Comparison of ENCODE assay signal across 9 mouse cellular contexts in genomic region chr1:193090211-193090871, GRCm38 (mm10). TPM values are rescaled to one million over a fixed set of nuclear protein-coding genes. Genes with fewer than 3 reads are reported as not detected.
A peak's percentile ranks its signal among the peaks of the same experiment; 100 is the strongest.
DNase-seq lines count a peak whose midpoint lies in the region; ATAC-seq lines count a peak whose summit lies in the region.
"Had no signal": no experiment of that assay in that cellular context is flagged by ENCODE, and none has a peak within 500 bp of the region (broad histone marks: within the 10 kb centered on the region; RNA-seq: fewer than 3 reads in every experiment).

No protein-coding gene starts in this region.

- H3K27me3 ChIP-seq in hindbrain, embryonic 13.5 days, result no peaks in the 10 kb centered on the region
- H3K27me3 ChIP-seq in hindbrain, embryonic 11.5 days (ENCODE audit: control insufficient read depth, insufficient read depth, low read length), result no peaks in the 10 kb centered on the region
- no peaks in the 10 kb centered on the region for H3K27me3 ChIP-seq in intestine, embryonic 16.5 days (replicated peaks; ENCODE audit: control insufficient read depth, insufficient read depth, low read length)

- no peaks in the 10 kb centered on the region for H3K36me3 ChIP-seq in hindbrain, embryonic 13.5 days
- no peaks in the 10 kb centered on the region for H3K36me3 ChIP-seq in hindbrain, embryonic 11.5 days (ENCODE audit: control insufficient read depth, insufficient read depth, low read length)
- H3K36me3 ChIP-seq in intestine, embryonic 16.5 days (ENCODE audit: control insufficient read depth, insufficient read depth, low read length), result no peaks in the 10 kb centered on the region

- H3K4me1 ChIP-seq in hindbrain, embryonic 13.5 days (replicated peaks), result peaks cover 32% of the 10 kb centered on the region
- no peaks in the 10 kb centered on the region for H3K4me1 ChIP-seq in hindbrain, embryonic 11.5 days (replicated peaks; ENCODE audit: control insufficient read depth, insufficient read depth, low read length)
- H3K4me1 ChIP-seq in intestine, embryonic 16.5 days (ENCODE audit: control insufficient read depth, insufficient read depth, low read length), result peaks cover 12% of the 10 kb centered on the region; the same call in 1 of the 2 replicates

- H3K9ac ChIP-seq in hindbrain, embryonic 13.5 days, result no peak overlapping the region
- H3K9ac ChIP-seq in hindbrain, embryonic 11.5 days (ENCODE audit: low read depth, low read length), result no peak overlapping the region
- no peak overlapping the region for H3K9ac ChIP-seq in intestine, embryonic 16.5 days (ENCODE audit: low read depth, low read length)

- no peak overlapping the region for H3K4me3 ChIP-seq in hindbrain, embryonic 13.5 days
- no peak overlapping the region for H3K4me3 ChIP-seq in hindbrain, embryonic 11.5 days (ENCODE audit: low read depth, low read length)
- H3K4me3 ChIP-seq in intestine, embryonic 16.5 days (ENCODE audit: low read length), result no peak overlapping the region
- H3K4me3 ChIP-seq: megakaryocyte, embryonic 14.5 days had no signal

- DNase-seq in hindbrain, embryonic 11.5 days (ENCODE audit: low spot score), result no peak
- DNase-seq in adrenal gland, postnatal 36 days, result peak; percentile 64 to 78
- DNase-seq in frontal cortex, postnatal 10 days (ENCODE audit: low spot score in 2 of 2), result peak; percentile 43 to 47
- DNase-seq in layer of hippocampus, adult 9-11 months, result peak; percentile 36
- DNase-seq in right cerebral cortex, postnatal 14 days, result peak; percentile 50
- no peak for DNase-seq in thymus, postnatal 0 days (ENCODE audit: low spot score)

- WGBS in hindbrain, embryonic 13.5 days, result 65% methylated on average over 18 of the region's 18 CpGs
- WGBS in hindbrain, embryonic 11.5 days, result 81% methylated on average over 18 of the region's 18 CpGs
- 71% methylated on average over 18 of the region's 18 CpGs for WGBS in intestine, embryonic 16.5 days

- H3K27ac ChIP-seq in hindbrain, embryonic 13.5 days, result peak overlapping the region; percentile 77
- no peak overlapping the region for H3K27ac ChIP-seq in hindbrain, embryonic 11.5 days (ENCODE audit: low read depth, low read length)
- no peak overlapping the region for H3K27ac ChIP-seq in intestine, embryonic 16.5 days (ENCODE audit: low read length)

- no peak overlapping the region for H3K4me2 ChIP-seq in hindbrain, embryonic 13.5 days
- no peak overlapping the region for H3K4me2 ChIP-seq in hindbrain, embryonic 11.5 days (replicated peaks; ENCODE audit: low read depth, low read length)
- H3K4me2 ChIP-seq in intestine, embryonic 16.5 days (ENCODE audit: low read depth, low read length), result no peak overlapping the region

- H3K9me3 ChIP-seq in hindbrain, embryonic 13.5 days, result no peaks in the 10 kb centered on the region
- H3K9me3 ChIP-seq in hindbrain, embryonic 11.5 days (ENCODE audit: control insufficient read depth, low read length), result no peaks in the 10 kb centered on the region
- no peaks in the 10 kb centered on the region for H3K9me3 ChIP-seq in intestine, embryonic 16.5 days (ENCODE audit: control insufficient read depth, low read length)
- H3K9me3 ChIP-seq: megakaryocyte, embryonic 14.5 days had no signal

- peak; percentile 41; the same call in 1 of the 2 replicates for ATAC-seq in hindbrain, embryonic 13.5 days (ENCODE audit: low FRiP score)
- ATAC-seq in hindbrain, embryonic 11.5 days (ENCODE audit: low FRiP score), result no peak
- no peak for ATAC-seq in intestine, embryonic 16.5 days

RNA-seq across cellular contexts. Expression of gene Diexf, which starts 39.7 kb away (rescaled TPM):
- polyA plus RNA-seq in hindbrain, embryonic 13.5 days (2015; fragmentation: Nextera tagmentation; extraction: Ambion mirVana), result 7.1 and 7.4 TPM in 2 replicates
- polyA plus RNA-seq in hindbrain, embryonic 11.5 days (2014; fragmentation: Nextera tagmentation; extraction: Ambion mirVana), result 11.5 and 12.7 TPM in 2 replicates
- total RNA-seq in adrenal gland, postnatal 36 days (2021), result 10 to 100 TPM; 13.7 to 15.9 TPM
- 5.0 and 9.2 TPM in 2 replicates for polyA plus RNA-seq in intestine, embryonic 16.5 days (2015; fragmentation: Nextera tagmentation; extraction: Ambion mirVana)
- polyA plus RNA-seq in thymus, postnatal 0 days (2015; fragmentation: Nextera tagmentation; extraction: Ambion mirVana), result 10.2 and 12.9 TPM in 2 replicates

RNA-seq across cellular contexts. Expression of gene Syt14, which starts 54.8 kb away (rescaled TPM):
- 7.5 and 7.8 TPM in 2 replicates for polyA plus RNA-seq in hindbrain, embryonic 13.5 days (2015; fragmentation: Nextera tagmentation; extraction: Ambion mirVana)
- polyA plus RNA-seq in hindbrain, embryonic 11.5 days (2014; fragmentation: Nextera tagmentation; extraction: Ambion mirVana), result 7.4 and 8.7 TPM in 2 replicates
- total RNA-seq in adrenal gland, postnatal 36 days (2021), result 10 to 100 TPM in 1 of 2 experiments, 1 to 10 TPM in 1; 7.0 to 13.5 TPM
- 1.3 and 1.4 TPM in 2 replicates for polyA plus RNA-seq in intestine, embryonic 16.5 days (2015; fragmentation: Nextera tagmentation; extraction: Ambion mirVana)
- 1.1 and 2.0 TPM in 2 replicates for polyA plus RNA-seq in thymus, postnatal 0 days (2015; fragmentation: Nextera tagmentation; extraction: Ambion mirVana)

Comparison
In these comparisons a context has a peak if more than half of its experiments do, and no peak if none do; other contexts are left out.
1. DNase-seq: peak in adrenal gland, postnatal 36 days (2 of 2), frontal cortex, postnatal 10 days (2 of 2), layer of hippocampus, adult 9-11 months (single experiment) and right cerebral cortex, postnatal 14 days (single experiment); none in hindbrain, embryonic 11.5 days (single experiment) and thymus, postnatal 0 days (single experiment).